16 mouse cellular contexts compared by ENCODE assay signal in genomic region chr12:110861256-110861655, GRCm38 (mm10). TPM values are rescaled to one million over a fixed set of nuclear protein-coding genes. Genes with fewer than 3 reads are reported as not detected.
DNase-seq lines count a peak whose midpoint lies in the region; ATAC-seq lines count a peak whose summit lies in the region.
"Had no signal": no experiment of that assay in that cellular context is flagged by ENCODE, and none has a peak within 500 bp of the region (broad histone marks: within the 10 kb centered on the region; RNA-seq: fewer than 3 reads in every experiment).

No protein-coding gene starts in this region.

- DNase-seq in forebrain, embryonic 14.5 days (ENCODE audit: low spot score), result peak; percentile 17
- DNase-seq in forebrain, embryonic 11.5 days (ENCODE audit: low spot score), result no peak
- DNase-seq in CD4-positive, CD25-positive, alpha-beta regulatory T cell, adult 2 months (ENCODE audit: low read depth, low spot score), result peak; percentile 74
- peak; percentile 16 for DNase-seq in embryo, embryonic 10.5 days (ENCODE audit: low spot score)
- DNase-seq in thymus, postnatal 0 days (ENCODE audit: low spot score), result peak; percentile 56
- no peak for DNase-seq in left cerebral cortex, adult 8-10 months (ENCODE audit: low spot score in 2 of 2)
- DNase-seq in urinary bladder, postnatal 25 days (ENCODE audit: low spot score), result no peak
- no peak for DNase-seq in frontal cortex, postnatal 10 days (ENCODE audit: low spot score in 2 of 2)
- DNase-seq: cerebellum, adult 11-12 months; heart, adult 11 months; kidney, adult 9 months had no signal

- H3K27me3 ChIP-seq in forebrain, embryonic 14.5 days (replicated peaks; ENCODE audit: control insufficient read depth, insufficient read depth, low read length), result no peaks in the 10 kb centered on the region
- no peaks in the 10 kb centered on the region for H3K27me3 ChIP-seq in forebrain, embryonic 11.5 days (ENCODE audit: control insufficient read depth, insufficient read depth, low read length)

- 55% methylated on average over 7 of the region's 7 CpGs for WGBS in forebrain, embryonic 14.5 days
- 62% methylated on average over 7 of the region's 7 CpGs for WGBS in forebrain, embryonic 11.5 days

- no peak overlapping the region for H3K4me3 ChIP-seq in forebrain, embryonic 14.5 days (ENCODE audit: low read depth, low read length)
- H3K4me3 ChIP-seq in forebrain, embryonic 11.5 days (ENCODE audit: low read depth, low read length), result no peak overlapping the region
- H3K4me3 ChIP-seq: erythroblast, embryonic 14.5 days had no signal

- H3K4me2 ChIP-seq in forebrain, embryonic 14.5 days (ENCODE audit: low read length), result no peak overlapping the region
- H3K4me2 ChIP-seq in forebrain, embryonic 11.5 days (ENCODE audit: low read depth, low read length, severe bottlenecking), result no peak overlapping the region

- H3K4me1 ChIP-seq in forebrain, embryonic 14.5 days (ENCODE audit: control insufficient read depth, insufficient read depth, low read length), result no peaks in the 10 kb centered on the region
- peaks cover 3% of the 10 kb centered on the region; the same call in 1 of the 2 replicates for H3K4me1 ChIP-seq in forebrain, embryonic 11.5 days (replicated peaks; ENCODE audit: control insufficient read depth, insufficient read depth, low read length)

- H3K27ac ChIP-seq in forebrain, embryonic 14.5 days (ENCODE audit: low read depth, low read length), result no peak overlapping the region
- H3K27ac ChIP-seq in forebrain, embryonic 11.5 days (ENCODE audit: low read depth, low read length), result no peak overlapping the region

- no peaks in the 10 kb centered on the region for H3K9me3 ChIP-seq in forebrain, embryonic 14.5 days (replicated peaks; ENCODE audit: control insufficient read depth, low read length)
- no peaks in the 10 kb centered on the region for H3K9me3 ChIP-seq in forebrain, embryonic 11.5 days (ENCODE audit: control insufficient read depth, low read length)
- H3K9me3 ChIP-seq: G1E had no signal

- ATAC-seq in forebrain, embryonic 14.5 days, result no peak
- no peak for ATAC-seq in forebrain, embryonic 11.5 days (replicated peaks; ENCODE audit: low FRiP score)
- ATAC-seq: hindbrain, embryonic 16.5 days had no signal

- H3K9ac ChIP-seq in forebrain, embryonic 14.5 days (ENCODE audit: low read length), result 0 out of 2 replicates have a peak overlapping the region, but pooled peaks have one; percentile 17
- H3K9ac ChIP-seq in forebrain, embryonic 11.5 days (ENCODE audit: low read length), result no peak overlapping the region

- peaks cover 17% of the 10 kb centered on the region; the same call in 1 of the 2 replicates for H3K36me3 ChIP-seq in forebrain, embryonic 14.5 days (ENCODE audit: control insufficient read depth, insufficient read depth, low read length)
- no peaks in the 10 kb centered on the region for H3K36me3 ChIP-seq in forebrain, embryonic 11.5 days (ENCODE audit: control insufficient read depth, insufficient read depth, low read length)

RNA-seq across cellular contexts. Expression of gene Zfp839, which starts 11.2 kb away (rescaled TPM):
- 0.81 and 0.88 TPM in 2 replicates for polyA plus RNA-seq in forebrain, embryonic 14.5 days (2014; fragmentation: Nextera tagmentation; extraction: Ambion mirVana)
- polyA plus RNA-seq in forebrain, embryonic 11.5 days (2014; fragmentation: Nextera tagmentation; extraction: Ambion mirVana), result 3.4 and 4.6 TPM in 2 replicates
- polyA plus RNA-seq in thymus, postnatal 0 days (2015; fragmentation: Nextera tagmentation; extraction: Ambion mirVana), result 1.6 and 3.1 TPM in 2 replicates
- total RNA-seq in left cerebral cortex, adult 8-10 months (2022), result 10 to 100 TPM; 12.3 to 15.5 (median 13.0) TPM

RNA-seq across cellular contexts. Expression of gene Mok, which starts 20.5 kb away (rescaled TPM):
- polyA plus RNA-seq in forebrain, embryonic 14.5 days (2014; fragmentation: Nextera tagmentation; extraction: Ambion mirVana), result 16.3 and 18.9 TPM in 2 replicates
- 12.5 and 14.1 TPM in 2 replicates for polyA plus RNA-seq in forebrain, embryonic 11.5 days (2014; fragmentation: Nextera tagmentation; extraction: Ambion mirVana)
- polyA plus RNA-seq in thymus, postnatal 0 days (2015; fragmentation: Nextera tagmentation; extraction: Ambion mirVana), result 1.4 and 1.7 TPM in 2 replicates
- total RNA-seq in left cerebral cortex, adult 8-10 months (2022), result 10 to 100 TPM in 2 of 4 experiments, 1 to 10 TPM in 2; 9.8 to 11.6 (median 10.5) TPM
- total RNA-seq: monocyte, adult 5-6 weeks had no signal
- polyA plus RNA-seq: erythroblast, embryonic 14.5 days; liver, adult 2 months had no signal

RNA-seq across cellular contexts. Expression of gene Cinp, which starts 27.7 kb away (rescaled TPM):
- 86.2 and 87.5 TPM in 2 replicates for polyA plus RNA-seq in forebrain, embryonic 14.5 days (2014; fragmentation: Nextera tagmentation; extraction: Ambion mirVana)
- polyA plus RNA-seq in forebrain, embryonic 11.5 days (2014; fragmentation: Nextera tagmentation; extraction: Ambion mirVana), result 92.7 and 96.0 TPM in 2 replicates
- 70.0 and 71.9 TPM in 2 replicates for polyA plus RNA-seq in thymus, postnatal 0 days (2015; fragmentation: Nextera tagmentation; extraction: Ambion mirVana)
- 10 to 100 TPM; 76.5 to 77.3 (median 76.7) TPM for total RNA-seq in left cerebral cortex, adult 8-10 months (2022)

RNA-seq across cellular contexts. Expression of gene Tecpr2, which starts 27.8 kb away (rescaled TPM):
- polyA plus RNA-seq in forebrain, embryonic 14.5 days (2014; fragmentation: Nextera tagmentation; extraction: Ambion mirVana), result 3.8 and 5.9 TPM in 2 replicates
- 6.0 and 6.6 TPM in 2 replicates for polyA plus RNA-seq in forebrain, embryonic 11.5 days (2014; fragmentation: Nextera tagmentation; extraction: Ambion mirVana)
- polyA plus RNA-seq in thymus, postnatal 0 days (2015; fragmentation: Nextera tagmentation; extraction: Ambion mirVana), result 1.6 and 1.8 TPM in 2 replicates
- 10 to 100 TPM; 45.8 to 51.8 (median 49.3) TPM for total RNA-seq in left cerebral cortex, adult 8-10 months (2022)

Comparison
In these comparisons a context has a peak if more than half of its experiments do, and no peak if none do; other contexts are left out.
1. DNase-seq: peak in forebrain, embryonic 14.5 days (single experiment), CD4-positive, CD25-positive, alpha-beta regulatory T cell, adult 2 months (single experiment), embryo, embryonic 10.5 days (single experiment) and thymus, postnatal 0 days (single experiment); none in forebrain, embryonic 11.5 days (single experiment), left cerebral cortex, adult 8-10 months (0 of 2), urinary bladder, postnatal 25 days (single experiment) and frontal cortex, postnatal 10 days (0 of 2).